Mouse (Mus musculus) Patski (cell line): ENCODE measurements around the gene Ccdc171. TPM values are rescaled to one million over a fixed set of nuclear protein-coding genes. Genes with fewer than 3 reads are reported as not detected.
"Not testable (repeated sequence)": the region's sequence is repeated elsewhere in the genome, so short reads cannot be mapped to it uniquely, and the experiment has no call there.

Source experiments
- ATAC-seq: fragments of 100-300 bp; one replicate; pipeline ENCODE4 v1.8.0; 2021
- CTCF ChIA-PET: fragments of 350-600 bp; sonication (Branson Sonifier 250); formaldehyde crosslinking; loops from one replicate; lab custom pipeline; 2022; ENCODE audit warnings: inconsistent platforms; lab: Charles Lee
- POLR2A ChIA-PET: fragments of 350-600 bp; sonication (Branson Sonifier 250); formaldehyde crosslinking; loops from one replicate; lab custom pipeline; 2022; ENCODE audit warnings: antibody characterized with exemption, inconsistent platforms; lab: Charles Lee
- DNase-seq: peaks from one replicate; pipeline ENCODE4 v3.0.0-alpha.2; 2011; ENCODE audit warnings: low read depth, low spot score
- H3K27me3 ChIP-seq: fragments of 371-371 bp; one replicate; pipeline ENCODE4 v1.5.1; 2021
- CTCF ChIP-seq: fragments of 100-300 bp; IDR thresholded peaks from one replicate; pipeline ENCODE4 v1.5.1; 2021
- in situ Hi-C: fragments of 300-500 bp; cut with MboI; formaldehyde crosslinking; loops from 3 replicates; pipeline ENCODE4 v1.11.1; 2018; ENCODE audit warnings: low pct_unique_long_range_greater_than_20kb, mixed read lengths
- polyA plus RNA-seq: library from polyadenylated mRNA; unstranded; gene quantifications from one replicate; pipeline ENCODE4 v1.2.3, GENCODE M21; 2021

Gene Ccdc171
- polyA plus RNA-seq, 1 experiment from 2014 or later = 2.1 TPM

- no peak for DNase-seq
- TF ChIP-seq CTCF = no peak
- no peak for ATAC-seq
- in situ Hi-C loops = no loop called here
- ChIA-PET CTCF (interaction anchor here (1.9 kb wide), 1 partner anchor 40 kb away, joined by 8 read pairs; no protein-coding TSS in a partner anchor), POLR2A (interaction anchor here (0.8 kb wide), 2 partner anchors 9 to 37 kb away, joined by 3 read pairs; no protein-coding TSS in a partner anchor)
- no peaks in the 10 kb centered on the region for H3K27me3 ChIP-seq
Measured at GRCm38 (mm10) chr4:83524456-83524842, 896 bp upstream of the Ccdc171 start.

DNA sequence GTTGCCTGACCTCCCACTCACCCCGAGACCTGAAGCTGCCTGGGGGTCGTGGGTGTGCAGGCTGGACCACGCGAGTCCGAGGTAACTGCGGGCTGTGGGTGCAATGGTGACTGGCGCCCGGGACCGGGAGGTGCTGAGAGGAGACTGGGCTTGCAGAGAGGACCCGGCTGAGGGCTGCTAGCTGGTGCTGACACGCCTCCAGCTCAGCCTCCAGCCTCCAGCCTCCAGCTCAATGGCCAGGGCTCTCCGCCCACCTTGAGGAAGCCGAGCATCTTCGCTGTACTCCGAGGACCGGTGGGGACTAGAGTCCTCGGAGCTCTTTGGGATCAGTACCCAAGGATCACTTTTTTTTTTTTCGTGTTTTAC lies 328 bp downstream of the Ccdc171 start:
- POLR2A ChIA-PET = interaction anchor here (0.5 to 1.0 kb wide), 7 partner anchors 8 to 1889 kb away, joined by 3 to 5 read pairs (median 3); no protein-coding TSS in a partner anchor
- in situ Hi-C loops = no loop called here
- TF ChIP-seq CTCF = no peak
- no peaks in the 10 kb centered on the region for H3K27me3 ChIP-seq
- peak; percentile 34 for DNase-seq
- peak; percentile 88 for ATAC-seq
- CTCF ChIA-PET = interaction anchor here (1.0 to 1.2 kb wide), 3 partner anchors 22 to 263 kb away, joined by 3 read pairs; no protein-coding TSS in a partner anchor

- ATAC-seq = peak; percentile 23
- DNase-seq = no peak
- in situ Hi-C loops = no loop called here
- ChIA-PET CTCF (interaction anchor here (1.0 to 1.2 kb wide), 3 partner anchors 22 to 264 kb away, joined by 3 read pairs; no protein-coding TSS in a partner anchor), POLR2A (interaction anchor here (0.5 to 1.0 kb wide), 7 partner anchors 9 to 1888 kb away, joined by 3 to 5 read pairs (median 3); no protein-coding TSS in a partner anchor)
- no peaks in the 10 kb centered on the region for H3K27me3 ChIP-seq
- no peak for TF ChIP-seq CTCF
Measured at GRCm38 (mm10) chr4:83526270-83526987, 1.1 kb downstream of the Ccdc171 start.

DNA sequence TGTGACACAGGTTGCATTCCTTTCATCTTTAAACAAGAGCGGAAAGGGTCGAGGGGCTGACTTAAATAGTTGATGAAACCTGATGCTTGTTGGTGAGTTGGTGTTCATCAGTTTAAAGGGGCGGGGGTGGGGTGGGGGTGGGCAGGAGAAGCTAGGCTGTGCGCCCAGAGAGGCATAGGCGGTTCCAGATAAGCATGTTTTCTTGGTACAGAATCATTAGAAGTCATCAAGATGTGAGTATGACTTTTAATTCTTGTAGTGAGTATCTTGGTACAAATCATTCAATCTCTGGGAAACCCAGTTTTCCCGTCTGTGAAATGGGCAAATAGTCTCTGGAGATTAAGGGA lies 1.6 kb downstream of the Ccdc171 start:
- DNase-seq = no peak
- CTCF ChIA-PET = no interaction called here
- ATAC-seq = no peak
- TF ChIP-seq CTCF = no peak
- H3K27me3 ChIP-seq = no peaks in the 10 kb centered on the region
- in situ Hi-C loops = no loop called here
- POLR2A ChIA-PET = no interaction called here

GRCm38 (mm10) chr4:83527921-83528320 lies 2.6 kb downstream of the Ccdc171 start:
- no peak for TF ChIP-seq CTCF
- in situ Hi-C loops = no loop called here
- no peaks in the 10 kb centered on the region for H3K27me3 ChIP-seq
- POLR2A ChIA-PET = no interaction called here
- no peak for DNase-seq
- CTCF ChIA-PET = no interaction called here
- no peak for ATAC-seq

DNA sequence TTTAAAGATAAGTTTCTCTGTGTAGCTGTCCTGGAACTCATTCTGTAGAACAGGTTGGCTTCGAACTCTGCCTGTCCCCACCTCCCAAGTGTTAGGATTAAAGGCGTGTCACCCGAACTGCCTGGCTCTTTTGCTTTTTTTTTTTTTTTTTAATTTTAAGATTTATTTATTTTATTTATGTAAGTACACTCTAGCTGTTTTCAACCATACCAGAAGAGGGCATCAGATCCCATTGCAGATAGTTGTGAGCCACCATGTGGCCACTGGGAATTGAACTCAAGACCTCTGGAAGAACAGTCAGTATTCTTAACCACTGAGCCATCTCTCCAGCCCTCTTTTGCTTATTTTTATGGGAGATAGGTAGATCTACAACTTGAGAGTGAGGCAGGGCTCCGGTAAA lies 4.7 kb downstream of the Ccdc171 start:
- H3K27me3 ChIP-seq, CTCF ChIA-PET, ATAC-seq, in situ Hi-C loops, DNase-seq: not testable (repeated sequence)
- POLR2A ChIA-PET = interaction anchor here (0.6 kb wide), 1 partner anchor 40 kb away, joined by 4 read pairs; no protein-coding TSS in a partner anchor

DNA sequence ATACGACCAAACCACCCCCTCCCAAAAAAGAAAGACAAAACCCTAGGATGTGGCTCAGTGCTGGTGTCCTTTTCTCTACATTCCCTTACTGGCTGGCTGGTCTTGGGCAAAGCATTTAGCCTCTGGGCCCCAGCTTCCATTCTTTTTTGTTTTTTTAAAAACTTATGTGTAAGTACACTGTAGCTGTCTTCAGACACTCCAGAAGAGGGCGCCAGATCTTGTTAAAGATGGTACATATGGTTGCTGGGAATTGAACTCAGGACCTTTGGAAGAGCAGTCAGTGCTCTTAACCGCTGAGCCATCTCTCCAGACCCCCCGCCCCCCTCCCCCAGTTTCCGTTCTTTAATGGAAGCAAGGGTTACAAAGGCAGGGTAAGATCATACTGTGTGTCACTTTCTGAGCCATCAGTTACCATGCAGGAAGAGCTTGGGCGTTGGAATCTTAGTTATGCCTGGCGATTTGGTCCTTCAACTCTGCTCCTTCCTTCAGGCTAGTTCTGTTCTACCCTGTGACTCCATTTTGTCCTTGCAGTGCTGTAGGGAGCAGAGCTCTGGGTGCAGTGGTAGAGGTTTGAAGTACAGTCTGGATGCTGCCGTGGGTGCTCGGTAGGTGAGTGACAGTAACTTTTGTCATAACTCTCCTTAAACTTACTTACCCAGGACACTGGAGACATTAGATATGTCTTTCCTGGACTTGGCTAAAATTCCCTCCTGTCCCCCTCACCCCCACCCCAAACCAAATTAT lies 8.0 kb downstream of the Ccdc171 start:
- ChIA-PET POLR2A (interaction anchor here (0.9 kb wide), 1 partner anchor 9 kb away, joined by 3 read pairs; no protein-coding TSS in a partner anchor), CTCF (no interaction called here)
- DNase-seq (no peak), ATAC-seq (no peak)
- in situ Hi-C loops = no loop called here
- TF ChIP-seq CTCF = no peak
- H3K27me3 ChIP-seq = no peaks in the 10 kb centered on the region

GRCm38 (mm10) chr4:83534024-83534423 lies 8.7 kb downstream of the Ccdc171 start:
- ChIA-PET POLR2A (interaction anchor here (0.9 kb wide), 1 partner anchor 10 kb away, joined by 3 read pairs; no protein-coding TSS in a partner anchor), CTCF (no interaction called here)
- DNase-seq (no peak), ATAC-seq (no peak)
- in situ Hi-C loops = no loop called here
- no peak for TF ChIP-seq CTCF
- no peaks in the 10 kb centered on the region for H3K27me3 ChIP-seq

DNA sequence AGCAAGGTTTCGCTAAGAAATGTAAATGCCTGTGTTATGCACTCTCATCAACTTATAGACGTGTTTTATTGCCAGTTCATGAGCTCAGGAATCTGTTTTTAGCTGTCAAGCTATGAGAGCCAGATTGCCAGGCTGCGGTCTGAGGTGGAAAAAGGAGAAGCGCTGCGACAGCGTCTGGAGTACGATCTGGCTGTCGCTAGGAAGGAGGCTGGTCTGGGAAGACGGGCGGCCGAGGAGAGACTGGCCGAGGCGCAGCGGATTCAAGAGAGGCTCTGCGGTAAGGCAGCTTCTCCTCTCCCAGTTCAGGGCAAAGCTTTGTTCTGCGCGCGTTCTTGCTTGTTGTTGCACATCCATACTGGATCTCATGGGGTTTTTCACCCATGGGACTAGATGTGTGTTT lies 24.2 kb downstream of the Ccdc171 start:
- DNase-seq (no peak), ATAC-seq (no peak)
- in situ Hi-C loops = no loop called here
- no peaks in the 10 kb centered on the region for H3K27me3 ChIP-seq
- no peak for TF ChIP-seq CTCF
- ChIA-PET CTCF (interaction anchor here (0.7 kb wide), 1 partner anchor 14 kb away, joined by 3 read pairs; no protein-coding TSS in a partner anchor), POLR2A (no interaction called here)

GRCm38 (mm10) chr4:83567190-83568113 lies 42.1 kb downstream of the Ccdc171 start:
- in situ Hi-C loops = loop anchor here (5.0 kb wide), 2 partner anchors 85 to 305 kb away; no protein-coding TSS in a partner anchor
- CTCF ChIA-PET = interaction anchor here (1.3 kb wide), 1 partner anchor 7 kb away, joined by 3 read pairs; no protein-coding TSS in a partner anchor
- POLR2A ChIA-PET = no interaction called here
- DNase-seq (no peak), ATAC-seq (no peak)
- no peaks in the 10 kb centered on the region for H3K27me3 ChIP-seq
- TF ChIP-seq CTCF = no peak

GRCm38 (mm10) chr4:83568145-83568544 lies 42.8 kb downstream of the Ccdc171 start:
- not testable (repeated sequence) for ATAC-seq

More at GRCm38 (mm10) chr4:83568145-83568544, 42.8 kb downstream of the Ccdc171 start:
- H3K27me3 ChIP-seq, POLR2A ChIA-PET, DNase-seq: not testable (repeated sequence)
- in situ Hi-C loops = loop anchor here (5.0 kb wide), 2 partner anchors 86 to 306 kb away; no protein-coding TSS in a partner anchor
- CTCF ChIA-PET = interaction anchor here (1.3 kb wide), 1 partner anchor 8 kb away, joined by 3 read pairs; no protein-coding TSS in a partner anchor
